Mouse (Mus musculus) bone marrow, adult 2 months (tissue): ENCODE results near the gene Tas2r103. TPM values are rescaled to one million over a fixed set of nuclear protein-coding genes. Genes with fewer than 3 reads are reported as not detected.

ENCODE experiments used
- H3K27ac ChIP-seq: fragments of 200-500 bp; 2 replicates; pipeline ENCODE4 v1.5.1; 2012; ENCODE audit warnings: low read depth, mild to moderate bottlenecking, control low read depth, inconsistent platforms, low read length; ENCODE audit not compliant: control insufficient read depth, poor library complexity, insufficient read depth
- H3K4me1 ChIP-seq: fragments of 200-500 bp; 2 replicates; pipeline ENCODE4 v1.6.1; 2011; ENCODE audit warnings: low read length; ENCODE audit not compliant: control insufficient read depth, insufficient read depth
- H3K4me3 ChIP-seq: fragments of 200-500 bp; replicated peaks from 2 replicates; pipeline ENCODE3; 2011; ENCODE audit warnings: mild to moderate bottlenecking, low read depth, low read length, control low read depth; ENCODE audit not compliant: control insufficient read depth
- CTCF ChIP-seq: fragments of 200-500 bp; IDR thresholded peaks from 2 replicates; pipeline ENCODE4 v1.5.1; 2011; ENCODE audit warnings: low read length, control low read depth; ENCODE audit not compliant: control insufficient read depth, insufficient read depth
- POLR2A ChIP-seq: fragments of 200-500 bp; IDR thresholded peaks from 2 replicates; pipeline ENCODE4 v1.6.1; 2011; ENCODE audit warnings: low read depth, mild to moderate bottlenecking, control low read depth, low read length, borderline replicate concordance; ENCODE audit not compliant: control insufficient read depth
- WGBS: fragments of 180-500 bp; shearing (Covaris S2); methylation state at CpG from one replicate; pipeline ENCODE4 v1.1.7; 2018; 5-methylcytosine and 5-hydroxymethylcytosine counted together
- polyA plus RNA-seq: library from polyadenylated mRNA; stranded (reverse); fragments of >200 nt; gene quantifications from 2 replicates; pipeline ENCODE4 v1.2.4, GENCODE M21; 2011; ENCODE audit warnings: low replicate concordance; ENCODE audit not compliant: missing spikeins, insufficient read depth, insufficient read length

The Tas2r103 gene
- not detected in 2 replicates for polyA plus RNA-seq

- no peak within 1 kb of the TSS for H3K27ac ChIP-seq
- WGBS, result 82% methylated on average over 2 of the region's 2 CpGs
- H3K4me1 ChIP-seq, result no peaks in the 10 kb centered on the region
- TF ChIP-seq POLR2A (no peak), CTCF (no peak)
- H3K4me3 ChIP-seq, result no peak within 1 kb of the TSS
Observed at GRCm38 (mm10) chr6:133037001-133037400, at the start of gene Tas2r103. Gene Tas2r103 (minus strand): TSS chr6:133037101.

- no peak within 1 kb of the TSS for H3K27ac ChIP-seq
- H3K4me3 ChIP-seq, result no peak within 1 kb of the TSS
- no peaks in the 10 kb centered on the region for H3K4me1 ChIP-seq
- TF ChIP-seq CTCF (no peak), POLR2A (no peak)
Observed at GRCm38 (mm10) chr6:133055716-133056115, 18.8 kb upstream of the Tas2r103 start, which contains the start of gene Tas2r140. Gene Tas2r140 (minus strand): TSS chr6:133055816.

Other genes with a start within 250 kb of the Tas2r103 start
- gene Tas2r117, start 234.3 kb downstream of the Tas2r103 start, polyA plus RNA-seq, result not detected in 2 replicates
- gene Tas2r123, start 190.0 kb downstream of the Tas2r103 start, polyA plus RNA-seq, result not detected in 2 replicates
- not detected in 2 replicates for gene Tas2r116, start 181.7 kb downstream of the Tas2r103 start, polyA plus RNA-seq
- gene Tas2r110, start 169.1 kb downstream of the Tas2r103 start, polyA plus RNA-seq, result not detected in 2 replicates
- gene Tas2r113, start 144.1 kb downstream of the Tas2r103 start, polyA plus RNA-seq, result not detected in 2 replicates
- not detected in 2 replicates for gene Tas2r125, start 127.5 kb downstream of the Tas2r103 start, polyA plus RNA-seq
- not detected in 2 replicates for gene Tas2r129, start 86.0 kb downstream of the Tas2r103 start, polyA plus RNA-seq
- not detected in 2 replicates for gene Tas2r131, start 79.2 kb downstream of the Tas2r103 start, polyA plus RNA-seq
- gene Tas2r109, start 56.1 kb downstream of the Tas2r103 start, polyA plus RNA-seq, result not detected in 2 replicates
- gene Tas2r140, start 18.7 kb upstream of the Tas2r103 start, polyA plus RNA-seq, result not detected in 2 replicates
- 12.0 and 18.1 TPM in 2 replicates for gene Smim10l1, start 67.8 kb upstream of the Tas2r103 start, polyA plus RNA-seq